Mouse (Mus musculus) stomach, postnatal 0 days (tissue): ENCODE results near the gene Mtmr3. TPM values are rescaled to one million over a fixed set of nuclear protein-coding genes. Genes with fewer than 3 reads are reported as not detected.

Experiments
- ATAC-seq: fragments of 200-750 bp; cut with Nextera tagmentation; 2 replicates; pipeline ENCODE4 v1.8.0; 2017; ENCODE audit not compliant: low FRiP score, low TSS enrichment
- DNase-seq: peaks from one replicate; pipeline ENCODE4 v3.0.0-alpha.2; 2016; ENCODE audit warnings: low spot score
- H3K27ac ChIP-seq: fragments of 300-500 bp; sonication (generic); replicated peaks from 2 replicates; pipeline ENCODE4 v1.5.1; 2014; ENCODE audit warnings: mild to moderate bottlenecking, control low read depth
- H3K27me3 ChIP-seq: fragments of 300-500 bp; sonication (generic); 2 replicates; pipeline ENCODE4 v1.6.1; 2014; ENCODE audit warnings: low read length; ENCODE audit not compliant: control insufficient read depth, insufficient read depth
- H3K36me3 ChIP-seq: fragments of 300-500 bp; sonication (generic); 2 replicates; pipeline ENCODE4 v1.6.1; 2014; ENCODE audit warnings: low read length, mixed read lengths; ENCODE audit not compliant: control insufficient read depth, insufficient read depth
- H3K4me1 ChIP-seq: fragments of 300-500 bp; sonication (generic); replicated peaks from 2 replicates; pipeline ENCODE4 v1.6.1; 2014; ENCODE audit warnings: antibody characterized with exemption; ENCODE audit not compliant: control insufficient read depth, insufficient read depth
- H3K4me2 ChIP-seq: fragments of 300-500 bp; sonication (generic); replicated peaks from 2 replicates; pipeline ENCODE4 v1.6.1; 2014; ENCODE audit warnings: low read depth, mild to moderate bottlenecking, control low read depth, moderate library complexity
- H3K4me3 ChIP-seq: fragments of 300-500 bp; sonication (generic); 2 replicates; pipeline ENCODE4 v1.5.1; 2014; ENCODE audit warnings: low read depth, low read length, control low read depth
- H3K9ac ChIP-seq: fragments of 300-500 bp; sonication (generic); 2 replicates; pipeline ENCODE4 v1.6.1; 2014; ENCODE audit warnings: mild to moderate bottlenecking, low read length, control low read depth, mixed read lengths
- H3K9me3 ChIP-seq: fragments of 300-500 bp; sonication (generic); 2 replicates; pipeline ENCODE4 v1.6.1; 2016; ENCODE audit warnings: low read length; ENCODE audit not compliant: control insufficient read depth
- CTCF ChIP-seq: IDR thresholded peaks from 2 replicates; pipeline ENCODE4 v1.5.1; 2016; ENCODE audit warnings: antibody characterized with exemption, low read depth, mild to moderate bottlenecking, moderate library complexity
- EP300 ChIP-seq: optimal IDR thresholded peaks from 2 replicates; pipeline ENCODE3; 2016; ENCODE audit warnings: antibody characterized with exemption
- WGBS: fragments of 180-500 bp; shearing (Covaris S2); extraction: QIAGEN DNeasy Blood & Tissue Kit; methylation state at CpG from one replicate; pipeline ENCODE4 v1.1.7; 2014; 5-methylcytosine and 5-hydroxymethylcytosine counted together
- polyA plus RNA-seq: library from polyadenylated mRNA; unstranded; fragments of >200 nt; fragmentation: Nextera tagmentation; extraction: Ambion mirVana; gene quantifications from 2 replicates; pipeline ENCODE4 v1.2.1, GENCODE M21; 2015

Mtmr3 gene
- polyA plus RNA-seq = 11.7 and 13.4 TPM in 2 replicates

DNA sequence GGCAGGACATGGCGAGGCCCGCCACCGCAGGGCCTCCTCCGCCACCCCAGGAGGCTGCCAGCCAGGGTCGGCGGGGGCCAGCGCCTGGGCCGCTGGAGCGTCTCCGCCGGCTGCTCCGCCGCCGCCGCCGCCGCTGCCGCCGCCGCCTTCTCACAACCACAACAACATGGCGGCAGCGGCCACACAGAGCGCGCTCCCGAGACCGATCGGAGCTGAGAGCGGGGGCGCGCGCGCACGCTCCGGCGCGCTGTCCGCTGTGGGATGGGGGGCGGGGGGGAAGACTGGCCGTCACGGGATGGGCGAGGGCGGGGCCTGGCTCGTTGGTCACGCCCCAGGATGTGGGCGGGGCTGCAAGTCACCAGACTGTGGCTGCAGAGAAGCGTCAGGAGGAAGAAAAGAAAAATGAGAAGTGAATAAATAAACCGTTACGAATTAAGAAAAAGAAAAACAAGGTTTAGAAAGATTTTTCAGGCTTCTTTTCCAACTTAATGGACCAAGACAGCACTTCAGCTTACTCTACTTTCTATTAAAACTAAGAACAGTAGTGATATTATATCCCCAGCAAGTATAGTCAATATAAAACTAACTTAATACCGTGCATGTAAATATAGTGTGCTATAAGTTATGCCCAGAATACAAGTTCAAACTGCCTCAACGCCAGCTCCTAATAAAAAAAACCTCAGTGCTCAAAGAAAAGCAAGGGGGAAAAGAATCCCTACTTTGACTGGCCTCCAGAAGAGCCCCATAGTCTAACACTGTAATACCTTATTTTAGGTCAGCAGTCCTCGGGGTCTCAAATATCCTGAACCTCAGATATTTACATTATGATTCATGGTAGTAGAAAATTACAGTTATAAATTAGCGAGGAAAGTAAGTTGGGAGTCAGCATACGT lies at the start of gene Mtmr3:
Mtmr3 (minus strand) TSS at position 256 of the 893 bp plus-strand sequence.
- DNase-seq (peak; percentile 99), ATAC-seq (peak; percentile 96)
- Histone ChIP-seq H3K9me3 (no peaks in the 10 kb centered on the region), H3K27ac (peak within 1 kb of the TSS; percentile 96), H3K4me2 (peak within 1 kb of the TSS; percentile 61), H3K36me3 (no peaks in the 10 kb centered on the region), H3K4me3 (peak within 1 kb of the TSS; percentile 100), H3K9ac (peak within 1 kb of the TSS; percentile 98), H3K27me3 (no peaks in the 10 kb centered on the region), H3K4me1 (peaks cover 3% of the 10 kb centered on the region; the same call in 1 of the 2 replicates)
- no peak for TF ChIP-seq EP300
- no peak for TF ChIP-seq CTCF
- WGBS = 4% methylated on average over 42 of the region's 53 CpGs

- Histone ChIP-seq H3K27ac (no peak overlapping the region), H3K4me3 (no peak overlapping the region), H3K9me3 (no peaks in the 10 kb centered on the region), H3K27me3 (no peaks in the 10 kb centered on the region), H3K4me2 (no peak overlapping the region), H3K36me3 (peaks cover 10% of the 10 kb centered on the region), H3K4me1 (no peaks in the 10 kb centered on the region), H3K9ac (no peak overlapping the region)
- ATAC-seq (no peak; the same call in 1 of the 2 replicates), DNase-seq (no peak)
- WGBS = 60% methylated on average over 5 of the region's 5 CpGs
- no peak for TF ChIP-seq CTCF
- TF ChIP-seq EP300 = no peak
These were observed 49.1 kb upstream of the Mtmr3 start for GRCm38 (mm10) chr11:4643722-4644121.

DNA sequence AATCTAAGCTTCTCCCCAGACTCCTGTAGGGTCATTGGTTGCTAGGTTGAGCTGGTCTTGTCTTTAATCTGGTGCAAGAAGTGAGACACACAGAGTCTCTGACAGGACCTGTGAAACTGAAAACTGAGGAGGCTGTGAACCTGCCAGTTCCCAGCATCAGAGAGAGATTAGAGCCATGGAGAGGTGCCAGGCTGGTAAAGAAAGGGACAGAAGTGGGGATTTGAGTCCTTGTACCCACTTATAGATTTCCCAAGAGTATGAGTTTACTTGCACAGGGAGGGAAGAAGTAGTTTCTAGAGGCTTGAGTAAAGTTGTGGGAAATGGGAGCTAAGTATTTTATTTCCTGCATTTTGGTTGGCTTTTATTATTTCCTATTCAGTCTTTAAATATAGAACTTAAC lies 46.5 kb upstream of the Mtmr3 start:
- DNase-seq = no peak
- ATAC-seq = no peak

DNA sequence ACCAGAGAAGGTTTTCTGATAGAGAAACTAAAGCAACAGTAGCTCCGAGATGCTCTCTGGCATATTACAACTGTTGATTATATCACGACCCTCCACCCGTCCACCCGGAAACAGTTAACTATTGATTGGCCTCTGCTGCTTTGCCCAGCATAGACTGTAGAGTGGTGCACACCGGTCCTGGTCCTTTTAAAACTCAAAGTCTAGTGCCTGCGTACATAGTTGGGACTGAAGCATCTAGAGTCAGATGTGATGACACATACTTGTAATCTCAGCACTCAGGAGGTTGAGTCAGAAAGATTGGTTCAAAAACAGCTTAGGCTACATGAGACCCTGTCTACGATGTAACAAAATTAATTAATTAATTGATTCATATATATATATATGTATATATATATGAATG lies 43.6 kb upstream of the Mtmr3 start:
- 0 out of 2 replicates have a peak, but pooled peaks cover 2% of the 10 kb centered on the region for H3K36me3 ChIP-seq
- ATAC-seq = peak; percentile 11; the same call in 1 of the 2 replicates
- peak overlapping the region; percentile 80 for H3K9ac ChIP-seq
- peak overlapping the region; percentile 80 for H3K4me2 ChIP-seq
- H3K27ac ChIP-seq = peak overlapping the region; percentile 94
- H3K27me3 ChIP-seq = no peaks in the 10 kb centered on the region
- peak overlapping the region; percentile 78 for H3K4me3 ChIP-seq
- no peaks in the 10 kb centered on the region for H3K9me3 ChIP-seq
- no peak for DNase-seq
- TF ChIP-seq EP300 (no peak), CTCF (no peak)
- peaks cover 3% of the 10 kb centered on the region; the same call in 1 of the 2 replicates for H3K4me1 ChIP-seq
- WGBS = 16% methylated on average over 7 of the region's 7 CpGs

More for the DNA sequence above, 46.5 kb upstream of the Mtmr3 start:
- no peaks in the 10 kb centered on the region for H3K27me3 ChIP-seq
- H3K27ac ChIP-seq = no peak overlapping the region
- H3K36me3 ChIP-seq = 0 out of 2 replicates have a peak, but pooled peaks cover 2% of the 10 kb centered on the region
- TF ChIP-seq CTCF = no peak
- no peak for TF ChIP-seq EP300
- H3K4me3 ChIP-seq = no peak overlapping the region
- H3K4me2 ChIP-seq = no peak overlapping the region
- H3K9ac ChIP-seq = no peak overlapping the region
- H3K9me3 ChIP-seq = no peaks in the 10 kb centered on the region
- peaks cover 3% of the 10 kb centered on the region; the same call in 1 of the 2 replicates for H3K4me1 ChIP-seq

DNA sequence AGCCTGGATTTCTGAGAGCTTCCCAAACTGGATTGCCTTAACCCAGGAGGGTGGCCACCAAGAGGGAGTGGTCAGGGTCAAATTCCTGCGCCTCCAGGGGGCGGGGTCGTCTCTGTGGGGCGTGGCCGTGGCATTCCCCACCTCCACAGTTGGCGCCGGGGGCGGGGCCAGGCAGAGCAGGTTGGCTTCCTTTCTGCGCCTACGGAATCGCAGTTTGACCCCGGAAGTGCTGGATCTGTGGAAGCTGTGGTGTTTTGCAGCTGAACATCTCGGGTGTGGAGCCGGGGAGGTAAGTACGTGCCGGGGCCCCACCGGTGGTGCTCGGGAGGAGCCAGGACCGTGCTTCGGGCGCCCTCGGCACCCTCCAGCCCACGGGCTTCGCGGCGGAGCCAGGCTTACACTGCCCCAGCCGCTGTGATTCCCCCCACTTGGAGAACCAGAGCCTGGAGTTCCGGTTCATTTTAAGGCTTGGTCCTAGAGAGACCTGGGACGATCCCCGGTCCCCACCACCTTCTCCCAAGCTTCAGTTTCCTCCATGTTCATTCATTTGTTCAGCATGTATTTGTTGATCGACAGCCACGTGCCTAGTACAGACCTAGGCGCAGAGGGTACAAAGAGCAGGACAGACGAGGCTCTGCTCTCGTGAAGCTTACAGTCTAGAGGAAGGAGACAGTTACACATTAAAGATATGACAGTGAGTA lies 43.0 kb upstream of the Mtmr3 start, which contains the start of gene Ascc2:
Ascc2 (plus strand) TSS at position 214 of the 701 bp plus-strand sequence.
- Histone ChIP-seq H3K36me3 (0 out of 2 replicates have a peak, but pooled peaks cover 2% of the 10 kb centered on the region), H3K4me1 (peaks cover 3% of the 10 kb centered on the region; the same call in 1 of the 2 replicates), H3K27ac (peak within 1 kb of the TSS; percentile 94), H3K4me3 (peak within 1 kb of the TSS; percentile 78), H3K27me3 (no peaks in the 10 kb centered on the region), H3K9ac (peak within 1 kb of the TSS; percentile 80), H3K4me2 (peak within 1 kb of the TSS; percentile 80), H3K9me3 (no peaks in the 10 kb centered on the region)
- peak; percentile 42 for TF ChIP-seq CTCF
- TF ChIP-seq EP300 = no peak
- DNase-seq (peak; percentile 99), ATAC-seq (peak; percentile 93)
- WGBS = under 1% methylated on average over 35 of the region's 35 CpGs
